Mouse (Mus musculus): ENCODE measurements around the gene S100a16. TPM values are rescaled to one million over a fixed set of nuclear protein-coding genes. Genes with fewer than 3 reads are reported as not detected.

Gene S100a16
- polyA plus RNA-seq, 1 experiment from 2014 or later, result 61.6 TPM

DNA sequence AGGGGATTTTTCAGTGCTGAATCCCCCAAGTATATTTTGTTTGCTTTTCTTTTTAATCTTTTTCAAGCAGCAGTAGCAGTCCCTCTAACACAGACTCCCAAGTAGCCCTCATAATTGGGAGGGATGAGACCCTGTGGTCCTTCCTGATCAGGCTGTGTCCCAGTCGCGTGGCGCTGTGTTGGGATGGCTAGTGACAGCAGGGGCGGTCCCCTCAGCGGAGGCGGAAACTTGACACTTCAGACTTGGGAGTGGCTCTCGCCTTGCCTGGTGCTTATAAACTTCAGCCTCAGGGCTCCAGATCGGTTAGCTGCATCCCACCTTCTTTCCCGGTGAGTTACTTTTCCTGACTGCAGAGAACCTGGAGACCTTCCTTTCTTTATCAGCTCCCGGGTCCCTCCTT lies 22.4 kb upstream of the S100a16 start:
- Histone ChIP-seq H3K9ac (ENCODE audit: low read depth, low read length) (peak overlapping the region; percentile 53), H3K4me3 (ENCODE audit: low read depth, low read length) (peak overlapping the region; percentile 45), H3K9me3 (ENCODE audit: control insufficient read depth) (no peaks in the 10 kb centered on the region), H3K36me3 (ENCODE audit: control insufficient read depth, insufficient read depth) (no peaks in the 10 kb centered on the region), H3K4me2 (replicated peaks; ENCODE audit: low read depth) (peak overlapping the region; percentile 83), H3K4me1 (replicated peaks; ENCODE audit: control insufficient read depth, insufficient read depth, low read length) (no peaks in the 10 kb centered on the region), H3K27ac (ENCODE audit: low read depth, low read length) (peak overlapping the region; percentile 71; the same call in 1 of the 2 replicates), H3K27me3 (replicated peaks; ENCODE audit: control insufficient read depth, insufficient read depth, low read length) (no peaks in the 10 kb centered on the region)
- TF ChIP-seq CTCF (IDR thresholded peaks at IDR 0.05; ENCODE audit: low read depth), result no peak; the same call in 1 of the 2 replicates
- under 1% methylated on average over 10 of the region's 10 CpGs for WGBS
- ATAC-seq, result peak; percentile 77

DNA sequence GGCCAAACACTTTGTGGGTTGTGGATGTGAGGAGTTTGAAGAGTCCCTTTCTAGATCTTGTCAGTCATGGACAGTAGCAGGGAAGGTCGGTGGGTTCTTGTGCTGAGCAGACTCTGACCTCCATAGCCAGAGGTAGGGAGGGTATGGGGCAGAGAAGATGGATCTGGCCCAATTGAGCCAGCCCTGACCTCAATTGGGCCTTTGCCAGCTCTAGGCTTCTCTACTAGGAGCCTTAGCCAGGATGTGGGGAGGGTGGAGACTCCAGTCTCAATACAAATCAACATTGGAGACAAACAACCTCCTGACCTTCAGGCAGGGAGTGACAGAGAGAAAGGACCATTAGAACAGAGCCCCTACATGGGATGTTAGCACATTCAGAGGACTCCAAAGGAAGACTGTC lies 21.8 kb upstream of the S100a16 start:
- H3K4me2 ChIP-seq (replicated peaks; ENCODE audit: low read depth), result peak overlapping the region; percentile 83
- H3K36me3 ChIP-seq (ENCODE audit: control insufficient read depth, insufficient read depth), result no peaks in the 10 kb centered on the region
- 0 out of 2 replicates have a peak overlapping the region, but pooled peaks have one; percentile 71 for H3K27ac ChIP-seq (ENCODE audit: low read depth, low read length)
- peak overlapping the region; percentile 48; the same call in 1 of the 2 replicates for H3K9ac ChIP-seq (ENCODE audit: low read depth, low read length)
- no peaks in the 10 kb centered on the region for H3K27me3 ChIP-seq (replicated peaks; ENCODE audit: control insufficient read depth, insufficient read depth, low read length)
- ATAC-seq, result no peak
- WGBS, result 17% methylated on average over 1 of the region's 1 CpGs
- H3K4me3 ChIP-seq (ENCODE audit: low read depth, low read length), result peak overlapping the region; percentile 45
- no peaks in the 10 kb centered on the region for H3K9me3 ChIP-seq (ENCODE audit: control insufficient read depth)
- TF ChIP-seq CTCF (IDR thresholded peaks at IDR 0.05; ENCODE audit: low read depth), result no peak
- no peaks in the 10 kb centered on the region for H3K4me1 ChIP-seq (replicated peaks; ENCODE audit: control insufficient read depth, insufficient read depth, low read length)

DNA sequence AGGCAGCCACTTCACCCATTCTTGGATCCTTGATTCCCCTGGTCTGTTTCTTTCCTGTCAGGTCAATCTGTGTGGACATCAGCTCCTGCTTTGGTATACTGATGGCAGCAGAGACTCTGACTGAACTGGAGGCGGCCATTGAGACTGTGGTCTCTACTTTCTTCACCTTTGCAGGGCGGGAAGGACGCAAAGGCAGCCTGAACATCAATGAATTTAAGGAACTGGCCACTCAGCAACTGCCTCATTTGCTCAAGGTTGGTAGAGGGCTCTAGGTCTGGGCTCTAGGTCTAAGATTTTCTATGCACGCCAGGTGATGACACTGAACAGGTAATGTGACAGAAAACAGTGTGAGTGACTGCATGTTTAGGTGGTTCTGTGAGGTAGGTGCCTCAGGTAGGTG lies 21.3 kb upstream of the S100a16 start:
- Histone ChIP-seq H3K27me3 (replicated peaks; ENCODE audit: control insufficient read depth, insufficient read depth, low read length) (no peaks in the 10 kb centered on the region), H3K36me3 (ENCODE audit: control insufficient read depth, insufficient read depth) (no peaks in the 10 kb centered on the region), H3K4me2 (replicated peaks; ENCODE audit: low read depth) (peak overlapping the region; percentile 83; the same call in 1 of the 2 replicates), H3K4me1 (replicated peaks; ENCODE audit: control insufficient read depth, insufficient read depth, low read length) (no peaks in the 10 kb centered on the region), H3K4me3 (ENCODE audit: low read depth, low read length) (no peak overlapping the region), H3K9ac (ENCODE audit: low read depth, low read length) (no peak overlapping the region), H3K9me3 (ENCODE audit: control insufficient read depth) (no peaks in the 10 kb centered on the region), H3K27ac (ENCODE audit: low read depth, low read length) (no peak overlapping the region)
- no peak for ATAC-seq
- WGBS, result 93% methylated on average over 4 of the region's 4 CpGs
- no peak for TF ChIP-seq CTCF (IDR thresholded peaks at IDR 0.05; ENCODE audit: low read depth)

DNA sequence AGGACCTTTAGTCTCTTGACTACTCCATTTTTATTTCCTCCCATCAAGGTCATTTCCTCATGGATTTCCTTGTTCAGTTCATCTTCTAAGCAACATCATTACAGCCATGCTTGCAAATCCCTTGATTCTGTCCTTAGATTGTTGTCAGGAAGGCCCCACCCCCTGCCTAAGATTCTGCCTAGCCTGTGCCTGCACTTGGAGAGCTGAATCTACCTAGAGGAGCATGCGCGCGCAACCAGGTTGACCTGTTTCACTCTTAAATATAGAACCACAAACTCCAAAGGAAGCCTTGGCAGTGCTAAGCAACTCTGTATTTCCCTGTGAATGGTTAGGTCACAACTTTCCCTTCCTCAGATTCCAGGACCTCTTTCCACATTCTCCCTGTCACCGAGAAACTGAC lies 19.3 kb upstream of the S100a16 start:
- no peak for TF ChIP-seq CTCF (IDR thresholded peaks at IDR 0.05; ENCODE audit: low read depth)
- no peak for ATAC-seq
- no peaks in the 10 kb centered on the region for H3K36me3 ChIP-seq (ENCODE audit: control insufficient read depth, insufficient read depth)
- H3K4me2 ChIP-seq (replicated peaks; ENCODE audit: low read depth), result no peak overlapping the region
- no peak overlapping the region for H3K9ac ChIP-seq (ENCODE audit: low read depth, low read length)
- WGBS, result 76% methylated on average over 4 of the region's 4 CpGs
- H3K27me3 ChIP-seq (replicated peaks; ENCODE audit: control insufficient read depth, insufficient read depth, low read length), result no peaks in the 10 kb centered on the region
- no peak overlapping the region for H3K4me3 ChIP-seq (ENCODE audit: low read depth, low read length)
- H3K9me3 ChIP-seq (ENCODE audit: control insufficient read depth), result no peaks in the 10 kb centered on the region
- H3K27ac ChIP-seq (ENCODE audit: low read depth, low read length), result no peak overlapping the region
- no peaks in the 10 kb centered on the region for H3K4me1 ChIP-seq (replicated peaks; ENCODE audit: control insufficient read depth, insufficient read depth, low read length)

DNA sequence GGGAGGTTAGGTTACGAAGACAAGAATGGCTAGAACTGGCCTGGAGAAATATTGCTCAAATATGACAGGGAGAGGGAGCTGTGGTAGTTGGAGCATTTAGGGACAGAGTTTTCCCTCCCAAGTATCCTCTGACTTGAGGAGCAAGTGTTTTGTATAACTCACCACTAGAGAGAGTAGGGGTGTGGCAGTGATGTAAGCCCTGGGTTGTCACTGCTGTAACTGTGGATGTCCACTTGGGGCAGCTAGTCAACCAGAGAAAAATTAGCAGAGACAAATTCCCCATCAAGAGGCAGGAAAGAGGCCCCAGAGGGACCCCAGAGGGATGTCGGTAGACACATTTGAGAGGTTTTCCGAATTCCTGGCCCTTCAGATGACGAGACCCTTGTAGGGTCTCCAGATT lies 11.6 kb upstream of the S100a16 start:
- Histone ChIP-seq H3K9ac (ENCODE audit: low read depth, low read length) (no peak overlapping the region), H3K9me3 (ENCODE audit: control insufficient read depth) (no peaks in the 10 kb centered on the region), H3K4me1 (replicated peaks; ENCODE audit: control insufficient read depth, insufficient read depth, low read length) (peaks cover 5% of the 10 kb centered on the region), H3K36me3 (ENCODE audit: control insufficient read depth, insufficient read depth) (peaks cover 7% of the 10 kb centered on the region; the same call in 1 of the 2 replicates), H3K4me2 (replicated peaks; ENCODE audit: low read depth) (no peak overlapping the region), H3K4me3 (ENCODE audit: low read depth, low read length) (no peak overlapping the region), H3K27me3 (replicated peaks; ENCODE audit: control insufficient read depth, insufficient read depth, low read length) (no peaks in the 10 kb centered on the region), H3K27ac (ENCODE audit: low read depth, low read length) (no peak overlapping the region)
- peak; percentile 92 for TF ChIP-seq CTCF (IDR thresholded peaks at IDR 0.05; ENCODE audit: low read depth)
- WGBS, result 65% methylated on average over 4 of the region's 4 CpGs
- ATAC-seq, result peak; percentile 46

DNA sequence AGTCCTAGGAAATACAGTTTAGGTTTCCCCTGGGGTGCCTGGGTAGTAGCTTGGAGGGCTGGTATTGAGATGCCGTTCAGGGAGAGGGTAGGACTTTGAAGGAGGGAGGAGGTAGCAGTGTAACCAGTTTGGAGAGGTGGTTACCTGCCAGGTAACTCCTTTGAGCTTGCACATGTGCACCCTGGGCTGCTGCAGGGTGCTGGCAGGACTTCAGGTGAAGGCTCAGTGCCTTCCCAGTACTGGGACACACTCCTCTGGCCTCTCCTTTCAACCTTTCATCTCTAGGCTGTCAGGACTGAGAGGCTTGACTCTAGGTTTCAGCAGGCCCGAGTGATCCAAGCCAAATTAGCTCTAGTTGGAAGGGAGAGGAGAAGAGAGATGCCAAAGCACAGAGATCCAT lies 11.0 kb upstream of the S100a16 start:
- Histone ChIP-seq H3K9ac (ENCODE audit: low read depth, low read length) (no peak overlapping the region), H3K4me3 (ENCODE audit: low read depth, low read length) (no peak overlapping the region), H3K36me3 (ENCODE audit: control insufficient read depth, insufficient read depth) (peaks cover 7% of the 10 kb centered on the region; the same call in 1 of the 2 replicates), H3K9me3 (ENCODE audit: control insufficient read depth) (no peaks in the 10 kb centered on the region), H3K27ac (ENCODE audit: low read depth, low read length) (no peak overlapping the region), H3K27me3 (replicated peaks; ENCODE audit: control insufficient read depth, insufficient read depth, low read length) (no peaks in the 10 kb centered on the region), H3K4me1 (replicated peaks; ENCODE audit: control insufficient read depth, insufficient read depth, low read length) (peaks cover 5% of the 10 kb centered on the region), H3K4me2 (replicated peaks; ENCODE audit: low read depth) (no peak overlapping the region)
- ATAC-seq, result no peak
- 68% methylated on average over 2 of the region's 2 CpGs for WGBS
- no peak for TF ChIP-seq CTCF (IDR thresholded peaks at IDR 0.05; ENCODE audit: low read depth)

DNA sequence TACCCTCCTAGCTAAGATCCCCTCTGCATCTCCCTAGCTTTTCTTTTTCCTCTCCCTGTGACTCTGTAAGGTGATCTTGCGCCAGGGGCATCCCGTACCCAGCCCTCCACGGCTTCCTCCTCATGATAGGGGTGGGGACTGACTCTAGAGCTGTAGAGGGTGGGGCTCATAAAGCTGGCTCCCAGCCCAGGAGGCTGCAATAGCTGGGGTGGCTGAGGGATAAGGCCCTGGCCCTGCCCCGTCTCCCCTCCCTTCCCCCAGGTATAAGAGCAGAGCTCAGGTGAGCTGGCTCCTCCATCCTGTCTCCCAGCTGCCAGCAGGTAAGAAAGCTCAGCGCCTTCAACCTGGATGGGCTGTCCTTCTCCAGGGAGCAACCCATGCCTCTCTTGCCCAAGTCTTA lies 10.5 kb upstream of the S100a16 start, which contains the start of gene S100a14:
Gene S100a14 (plus strand): TSS at position 277 of the 400 bp plus-strand sequence.
- no peak for TF ChIP-seq CTCF (IDR thresholded peaks at IDR 0.05; ENCODE audit: low read depth)
- Histone ChIP-seq H3K9me3 (ENCODE audit: control insufficient read depth) (no peaks in the 10 kb centered on the region), H3K9ac (ENCODE audit: low read depth, low read length) (no peak within 1 kb of the TSS), H3K4me2 (replicated peaks; ENCODE audit: low read depth) (peak within 1 kb of the TSS; percentile 27; the same call in 1 of the 2 replicates), H3K27ac (ENCODE audit: low read depth, low read length) (no peak within 1 kb of the TSS), H3K4me1 (replicated peaks; ENCODE audit: control insufficient read depth, insufficient read depth, low read length) (peaks cover 5% of the 10 kb centered on the region), H3K27me3 (replicated peaks; ENCODE audit: control insufficient read depth, insufficient read depth, low read length) (no peaks in the 10 kb centered on the region), H3K36me3 (ENCODE audit: control insufficient read depth, insufficient read depth) (peaks cover 7% of the 10 kb centered on the region; the same call in 1 of the 2 replicates), H3K4me3 (ENCODE audit: low read depth, low read length) (no peak within 1 kb of the TSS)
- 25% methylated on average over 5 of the region's 5 CpGs for WGBS
- ATAC-seq, result peak; percentile 86

Data from intestine, postnatal 0 days (tissue).